Mouse (Mus musculus): ENCODE data around the gene Arhgef17.

The Arhgef17 gene

DNA sequence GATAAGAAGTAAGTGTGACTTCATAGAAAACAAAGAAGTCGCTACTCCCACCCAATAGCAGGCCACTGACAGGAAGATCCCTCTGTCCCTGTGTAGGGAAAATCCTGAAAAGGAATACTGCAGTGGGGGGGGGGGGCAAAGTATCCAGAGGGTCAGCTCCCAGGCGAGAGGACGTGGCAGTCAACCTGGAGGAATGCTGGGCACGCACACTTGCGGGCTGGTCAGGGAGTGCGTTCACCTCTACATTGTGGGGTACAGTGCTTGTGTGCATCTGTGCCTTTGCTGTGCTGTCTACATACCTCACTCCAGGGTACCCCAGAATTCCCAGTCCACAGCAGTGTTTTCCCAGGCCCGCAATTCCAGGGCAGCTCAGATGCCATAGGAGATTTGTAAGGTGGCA lies 34.1 kb upstream of the Arhgef17 start:
- Histone ChIP-seq H3K27me3 (ENCODE audit: insufficient read depth, low read length) (peaks cover 36% of the 10 kb centered on the region), H3K4me3 (replicated peaks; ENCODE audit: low read length) (no peak overlapping the region), H3K36me3 (ENCODE audit: insufficient read depth, low read length) (no peaks in the 10 kb centered on the region), H3K9me3 (ENCODE audit: low read length) (no peaks in the 10 kb centered on the region), H3K4me1 (replicated peaks; ENCODE audit: low read depth, low read length) (peaks cover 32% of the 10 kb centered on the region)
- TF ChIP-seq POU5F1 (IDR thresholded peaks at IDR 0.05; ENCODE audit: borderline replicate concordance, low read length) (no peak), NANOG (IDR thresholded peaks at IDR 0.05; ENCODE audit: borderline replicate concordance, low read length) (no peak), CTCF (conservative IDR thresholded peaks at IDR 0.05; ENCODE audit: low read length) (no peak)

DNA sequence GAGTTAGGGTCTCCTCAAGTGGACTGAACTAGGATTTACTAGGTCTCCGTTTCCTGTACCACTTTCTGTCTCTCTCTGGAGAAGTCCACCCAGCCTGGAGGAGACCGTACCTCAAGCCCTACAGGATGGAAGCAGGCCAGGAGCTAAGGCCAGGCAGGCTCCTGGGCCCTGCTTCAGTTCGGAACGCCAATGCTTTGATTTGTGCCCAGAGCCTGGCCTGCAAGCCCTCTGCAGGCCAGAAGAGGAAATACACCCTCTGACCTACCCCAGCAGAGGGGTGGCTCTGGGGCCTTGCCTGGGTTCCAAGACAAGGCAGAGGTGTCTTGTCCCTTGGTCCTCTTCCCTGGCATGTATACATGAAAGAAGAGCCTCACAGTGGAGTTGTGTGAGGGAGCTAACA lies 33.2 kb upstream of the Arhgef17 start:
- TF ChIP-seq CTCF (conservative IDR thresholded peaks at IDR 0.05; ENCODE audit: low read length): peak; percentile 92
- TF ChIP-seq POU5F1 (IDR thresholded peaks at IDR 0.05; ENCODE audit: borderline replicate concordance, low read length): no peak
- no peak for TF ChIP-seq NANOG (IDR thresholded peaks at IDR 0.05; ENCODE audit: borderline replicate concordance, low read length)
- Histone ChIP-seq H3K9me3 (ENCODE audit: low read length) (no peaks in the 10 kb centered on the region), H3K36me3 (ENCODE audit: insufficient read depth, low read length) (no peaks in the 10 kb centered on the region), H3K27me3 (ENCODE audit: insufficient read depth, low read length) (peaks cover 30% of the 10 kb centered on the region), H3K4me1 (replicated peaks; ENCODE audit: low read depth, low read length) (peaks cover 32% of the 10 kb centered on the region), H3K4me3 (replicated peaks; ENCODE audit: low read length) (no peak overlapping the region)

DNA sequence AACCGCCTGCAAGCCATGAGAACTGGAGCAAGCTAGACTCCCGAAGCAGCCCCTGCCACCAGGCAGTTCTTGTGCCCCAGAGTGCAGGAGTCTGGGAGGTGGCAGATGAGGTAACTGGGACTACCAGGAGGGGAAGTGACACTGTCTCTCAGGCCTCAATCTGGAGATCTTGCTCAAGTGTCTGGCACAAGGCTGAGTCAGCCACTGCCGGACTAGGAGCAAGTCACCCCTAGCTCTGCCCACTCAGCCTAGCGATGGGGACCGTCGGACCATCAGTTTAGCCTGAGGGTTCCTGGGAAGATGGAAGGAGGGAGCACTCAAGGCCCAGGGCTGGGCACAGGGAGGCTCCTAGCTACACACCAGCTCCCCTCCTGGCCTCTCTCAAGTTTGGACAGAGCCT lies 32.3 kb upstream of the Arhgef17 start:
- Histone ChIP-seq H3K9me3 (ENCODE audit: low read length) (no peaks in the 10 kb centered on the region), H3K4me1 (replicated peaks; ENCODE audit: low read depth, low read length) (peaks cover 32% of the 10 kb centered on the region), H3K36me3 (ENCODE audit: insufficient read depth, low read length) (no peaks in the 10 kb centered on the region), H3K27me3 (ENCODE audit: insufficient read depth, low read length) (peaks cover 29% of the 10 kb centered on the region), H3K4me3 (replicated peaks; ENCODE audit: low read length) (no peak overlapping the region)
- TF ChIP-seq POU5F1 (IDR thresholded peaks at IDR 0.05; ENCODE audit: borderline replicate concordance, low read length) (no peak), NANOG (IDR thresholded peaks at IDR 0.05; ENCODE audit: borderline replicate concordance, low read length) (no peak), CTCF (conservative IDR thresholded peaks at IDR 0.05; ENCODE audit: low read length) (no peak)

DNA sequence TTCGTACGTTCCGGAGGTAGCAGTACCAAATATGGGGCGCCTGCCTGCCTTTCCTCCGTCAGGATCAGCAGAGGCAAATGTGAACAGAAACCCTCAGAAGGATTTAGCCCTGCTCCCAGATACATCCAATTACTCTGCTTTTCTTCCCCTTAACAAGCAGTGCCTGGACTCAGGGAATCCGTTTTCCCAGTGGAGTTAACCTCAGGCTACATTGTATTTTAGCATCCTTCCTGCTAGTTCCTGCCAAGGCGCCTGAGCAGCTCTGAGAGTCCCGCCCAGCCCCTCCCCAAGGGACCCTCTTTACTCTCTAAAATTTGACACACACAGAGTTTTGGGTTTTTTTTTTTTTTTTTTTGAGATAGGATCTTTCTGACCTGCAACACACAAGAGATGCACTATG lies 31.5 kb upstream of the Arhgef17 start:
- peaks cover 29% of the 10 kb centered on the region for H3K4me1 ChIP-seq (replicated peaks; ENCODE audit: low read depth, low read length)
- H3K9me3 ChIP-seq (ENCODE audit: low read length): no peaks in the 10 kb centered on the region
- TF ChIP-seq CTCF (conservative IDR thresholded peaks at IDR 0.05; ENCODE audit: low read length): no peak
- H3K4me3 ChIP-seq (replicated peaks; ENCODE audit: low read length): no peak overlapping the region
- no peaks in the 10 kb centered on the region for H3K36me3 ChIP-seq (ENCODE audit: insufficient read depth, low read length)
- H3K27me3 ChIP-seq (ENCODE audit: insufficient read depth, low read length): peaks cover 24% of the 10 kb centered on the region

DNA sequence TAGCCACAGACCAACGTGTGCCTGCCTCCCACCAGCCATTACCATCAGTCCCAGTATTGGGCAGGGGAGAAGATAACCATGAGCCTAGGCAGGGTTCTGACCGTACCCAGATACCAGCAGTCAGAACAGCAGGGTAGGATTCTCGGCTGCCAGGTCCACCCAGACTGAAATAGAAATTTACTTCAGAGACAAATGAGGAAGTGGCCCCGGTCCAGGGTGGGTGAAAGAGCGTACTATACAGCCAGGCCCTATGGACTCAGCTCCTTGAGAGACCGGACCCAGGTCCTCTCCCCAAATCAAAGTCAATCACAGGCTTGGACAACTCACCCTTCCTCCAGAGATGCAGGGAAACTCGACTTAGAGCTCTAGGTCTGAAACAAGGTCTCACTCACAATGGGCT lies 29.2 kb upstream of the Arhgef17 start:
- Histone ChIP-seq H3K27me3 (ENCODE audit: insufficient read depth, low read length) (peaks cover 17% of the 10 kb centered on the region), H3K36me3 (ENCODE audit: insufficient read depth, low read length) (no peaks in the 10 kb centered on the region)

DNA sequence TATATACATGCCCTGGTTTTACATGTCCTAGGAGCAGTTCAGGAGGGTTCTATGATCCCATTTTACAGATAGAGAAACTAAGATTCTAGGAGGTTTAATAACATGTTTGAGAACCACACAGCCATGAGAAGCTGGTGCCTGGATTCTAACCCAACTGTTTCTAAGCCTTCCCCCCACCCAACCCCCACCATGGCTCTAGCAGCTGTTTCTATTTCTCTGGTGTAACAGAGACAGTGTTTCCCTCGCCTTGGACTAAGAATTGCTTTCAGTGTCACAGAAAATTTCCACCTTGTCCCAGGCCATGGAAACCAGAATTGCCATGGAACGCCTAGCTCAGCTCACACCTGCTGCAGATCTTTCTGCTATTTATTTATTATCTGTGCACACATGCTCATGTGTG lies 28.6 kb upstream of the Arhgef17 start:
- Histone ChIP-seq H3K9me3 (ENCODE audit: low read length) (no peaks in the 10 kb centered on the region), H3K36me3 (ENCODE audit: insufficient read depth, low read length) (no peaks in the 10 kb centered on the region), H3K27me3 (ENCODE audit: insufficient read depth, low read length) (peaks cover 17% of the 10 kb centered on the region), H3K4me1 (replicated peaks; ENCODE audit: low read depth, low read length) (peaks cover 17% of the 10 kb centered on the region; the same call in 1 of the 2 replicates), H3K4me3 (replicated peaks; ENCODE audit: low read length) (no peak overlapping the region)
- TF ChIP-seq POU5F1 (IDR thresholded peaks at IDR 0.05; ENCODE audit: borderline replicate concordance, low read length) (no peak), NANOG (IDR thresholded peaks at IDR 0.05; ENCODE audit: borderline replicate concordance, low read length) (no peak)

More for the DNA sequence above, 29.2 kb upstream of the Arhgef17 start:
- Histone ChIP-seq H3K4me3 (replicated peaks; ENCODE audit: low read length) (no peak overlapping the region), H3K4me1 (replicated peaks; ENCODE audit: low read depth, low read length) (peaks cover 17% of the 10 kb centered on the region; the same call in 1 of the 2 replicates), H3K9me3 (ENCODE audit: low read length) (no peaks in the 10 kb centered on the region)
- no peak for TF ChIP-seq CTCF (conservative IDR thresholded peaks at IDR 0.05; ENCODE audit: low read length)
- no peak for TF ChIP-seq POU5F1 (IDR thresholded peaks at IDR 0.05; ENCODE audit: borderline replicate concordance, low read length)
- no peak for TF ChIP-seq NANOG (IDR thresholded peaks at IDR 0.05; ENCODE audit: borderline replicate concordance, low read length)

DNA sequence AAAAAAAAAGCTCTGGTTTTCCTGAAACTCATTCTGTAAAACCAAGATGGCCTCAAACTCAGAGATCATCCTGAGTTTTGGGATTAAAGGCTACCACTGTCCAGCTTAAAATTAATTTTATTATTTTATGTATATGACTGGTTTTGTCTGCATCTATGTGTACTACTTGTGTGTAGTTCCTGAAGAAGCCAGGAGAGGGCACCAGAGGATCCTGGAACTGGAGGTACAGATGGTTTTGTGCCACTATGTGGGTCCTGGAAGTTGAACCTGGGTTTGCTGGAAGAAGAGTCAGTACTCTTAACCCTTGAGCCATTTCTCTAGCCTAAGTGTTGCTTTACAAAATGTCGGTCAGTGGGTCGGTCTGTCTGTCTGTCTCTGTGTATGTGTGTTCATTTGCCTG lies 26.5 kb upstream of the Arhgef17 start:
- H3K36me3 ChIP-seq (ENCODE audit: insufficient read depth, low read length): no peaks in the 10 kb centered on the region
- H3K4me1 ChIP-seq (replicated peaks; ENCODE audit: low read depth, low read length): peaks cover 4% of the 10 kb centered on the region; the same call in 1 of the 2 replicates
- H3K9me3 ChIP-seq (ENCODE audit: low read length): no peaks in the 10 kb centered on the region
- no peak for TF ChIP-seq POU5F1 (IDR thresholded peaks at IDR 0.05; ENCODE audit: borderline replicate concordance, low read length)
- TF ChIP-seq NANOG (IDR thresholded peaks at IDR 0.05; ENCODE audit: borderline replicate concordance, low read length): no peak
- TF ChIP-seq CTCF (conservative IDR thresholded peaks at IDR 0.05; ENCODE audit: low read length): peak; percentile 86
- H3K27me3 ChIP-seq (ENCODE audit: insufficient read depth, low read length): peaks cover 10% of the 10 kb centered on the region
- no peak overlapping the region for H3K4me3 ChIP-seq (replicated peaks; ENCODE audit: low read length)

DNA sequence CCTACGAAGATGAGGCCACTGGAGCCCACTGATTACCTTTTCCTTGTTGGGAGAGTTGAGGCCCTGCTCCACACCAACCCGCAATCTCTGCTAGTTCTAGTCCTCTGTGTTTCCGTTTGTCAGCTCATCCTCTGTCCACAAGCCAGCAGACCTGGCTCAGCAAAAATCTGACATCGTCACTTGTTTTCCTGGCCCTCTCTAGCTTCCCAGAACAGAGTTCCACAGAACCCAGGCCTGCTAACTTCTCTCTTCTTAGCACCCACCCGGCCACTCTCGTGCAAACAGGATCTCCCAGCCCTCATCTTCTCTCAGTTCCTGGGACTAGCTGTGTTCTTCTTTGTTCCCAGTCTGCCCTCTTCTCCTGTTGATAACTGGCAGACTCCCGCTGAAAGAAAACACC lies 20.8 kb upstream of the Arhgef17 start:
- TF ChIP-seq NANOG (IDR thresholded peaks at IDR 0.05; ENCODE audit: borderline replicate concordance, low read length) (no peak), CTCF (conservative IDR thresholded peaks at IDR 0.05; ENCODE audit: low read length) (no peak), POU5F1 (IDR thresholded peaks at IDR 0.05; ENCODE audit: borderline replicate concordance, low read length) (no peak)
- H3K4me1 ChIP-seq (replicated peaks; ENCODE audit: low read depth, low read length): peaks cover 9% of the 10 kb centered on the region
- H3K4me3 ChIP-seq (replicated peaks; ENCODE audit: low read length): no peak overlapping the region
- H3K27me3 ChIP-seq (ENCODE audit: insufficient read depth, low read length): peaks cover 29% of the 10 kb centered on the region
- no peaks in the 10 kb centered on the region for H3K9me3 ChIP-seq (ENCODE audit: low read length)
- H3K36me3 ChIP-seq (ENCODE audit: insufficient read depth, low read length): no peaks in the 10 kb centered on the region

DNA sequence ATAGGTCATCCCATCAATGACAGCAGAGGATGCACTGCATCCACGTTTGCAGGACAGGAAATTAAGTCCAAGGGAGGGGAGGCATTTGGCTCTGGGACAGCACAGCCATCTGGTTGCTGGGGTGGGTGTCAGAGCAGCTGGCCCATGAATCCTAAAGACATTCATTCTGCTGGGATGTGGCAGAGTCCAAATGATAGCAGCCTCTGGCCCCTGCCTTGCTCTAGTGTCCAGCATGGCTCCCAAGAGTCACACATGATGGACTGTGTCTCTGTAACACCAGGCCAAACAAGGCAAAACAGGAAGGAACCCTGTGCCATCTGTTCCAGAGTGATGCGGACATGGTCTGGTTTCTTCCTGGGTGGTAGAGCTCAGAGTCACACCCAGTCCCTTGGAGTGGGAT lies 20.0 kb upstream of the Arhgef17 start:
- TF ChIP-seq NANOG (IDR thresholded peaks at IDR 0.05; ENCODE audit: borderline replicate concordance, low read length) (no peak), POU5F1 (IDR thresholded peaks at IDR 0.05; ENCODE audit: borderline replicate concordance, low read length) (no peak), CTCF (conservative IDR thresholded peaks at IDR 0.05; ENCODE audit: low read length) (no peak)
- no peak overlapping the region for H3K4me3 ChIP-seq (replicated peaks; ENCODE audit: low read length)
- H3K9me3 ChIP-seq (ENCODE audit: low read length): no peaks in the 10 kb centered on the region
- H3K36me3 ChIP-seq (ENCODE audit: insufficient read depth, low read length): no peaks in the 10 kb centered on the region
- H3K4me1 ChIP-seq (replicated peaks; ENCODE audit: low read depth, low read length): peaks cover 9% of the 10 kb centered on the region
- H3K27me3 ChIP-seq (ENCODE audit: insufficient read depth, low read length): peaks cover 29% of the 10 kb centered on the region

All from E14TG2a.4 (cell line).